Mouse (Mus musculus) neural tube, embryonic 14.5 days (tissue): Measurements from ENCODE around the gene Dcdc2b. TPM values are rescaled to one million over a fixed set of nuclear protein-coding genes. Genes with fewer than 3 reads are reported as not detected.

Experiments
- ATAC-seq: fragments of 200-750 bp; cut with Nextera tagmentation; 2 replicates; pipeline ENCODE4 v1.8.0; 2017; ENCODE audit warnings: low read depth, mild to moderate bottlenecking, moderate TSS enrichment, moderate library complexity
- H3K27ac ChIP-seq: fragments of 300-500 bp; sonication (generic); 2 replicates; pipeline ENCODE4 v1.5.1; 2014; ENCODE audit warnings: low read depth, mild to moderate bottlenecking, control low read depth, low read length, moderate library complexity, mixed read lengths
- H3K27me3 ChIP-seq: fragments of 300-500 bp; sonication (generic); 2 replicates; pipeline ENCODE4 v1.6.1; 2014; ENCODE audit warnings: low read length; ENCODE audit not compliant: control insufficient read depth, insufficient read depth
- H3K36me3 ChIP-seq: fragments of 300-500 bp; sonication (generic); 2 replicates; pipeline ENCODE4 v1.6.1; 2014; ENCODE audit warnings: low read length, mixed read lengths; ENCODE audit not compliant: control insufficient read depth, insufficient read depth
- H3K4me1 ChIP-seq: fragments of 300-500 bp; sonication (generic); 2 replicates; pipeline ENCODE4 v1.6.1; 2014; ENCODE audit warnings: low read length; ENCODE audit not compliant: control insufficient read depth, insufficient read depth
- H3K4me2 ChIP-seq: fragments of 300-500 bp; sonication (generic); 2 replicates; pipeline ENCODE4 v1.6.1; 2014; ENCODE audit warnings: mild to moderate bottlenecking, low read depth, low read length, control low read depth
- H3K4me3 ChIP-seq: fragments of 300-500 bp; sonication (generic); 2 replicates; pipeline ENCODE4 v1.5.1; 2014; ENCODE audit warnings: low read depth, low read length, control low read depth, mixed read lengths
- H3K9ac ChIP-seq: fragments of 300-500 bp; sonication (generic); replicated peaks from 2 replicates; pipeline ENCODE4 v1.6.1; 2014; ENCODE audit warnings: low read depth, mild to moderate bottlenecking, control low read depth, low read length, mixed read lengths
- H3K9me3 ChIP-seq: fragments of 300-500 bp; sonication (generic); 2 replicates; pipeline ENCODE4 v1.6.1; 2016; ENCODE audit warnings: low read length; ENCODE audit not compliant: control insufficient read depth
- WGBS: fragments of 180-500 bp; shearing (Covaris S2); extraction: QIAGEN DNeasy Blood & Tissue Kit; methylation state at CpG from one replicate; pipeline ENCODE4 v1.1.7; 2014; 5-methylcytosine and 5-hydroxymethylcytosine counted together
- polyA plus RNA-seq: library from polyadenylated mRNA; unstranded; fragments of >200 nt; fragmentation: Nextera tagmentation; extraction: Ambion mirVana; gene quantifications from 2 replicates; pipeline ENCODE4 v1.2.1, GENCODE M21; 2014

Dcdc2b gene
- polyA plus RNA-seq, 1 experiment from 2014 or later: 4.7 TPM

DNA sequence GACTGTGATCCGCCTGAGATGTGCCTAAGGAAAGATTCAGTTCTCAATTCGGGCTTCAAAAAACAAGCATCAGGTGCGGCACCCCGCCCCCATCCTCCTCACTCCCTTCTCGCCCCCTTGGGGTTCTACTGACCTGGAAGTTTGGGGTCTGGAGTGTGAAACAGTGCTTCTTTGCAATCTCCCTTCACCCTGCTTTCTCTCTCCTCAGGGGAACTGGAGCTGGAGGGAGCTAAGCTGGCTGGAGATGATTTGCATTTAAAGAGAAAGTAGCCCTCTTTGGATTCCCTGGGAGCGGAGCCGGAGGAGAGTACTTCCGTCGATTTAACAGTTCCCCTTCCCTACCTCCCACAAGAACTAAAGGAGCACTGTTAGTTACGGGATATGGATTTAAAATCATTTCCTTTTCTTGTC lies 9.6 kb upstream of the Dcdc2b start, which contains the start of gene Ccdc28b:
Gene Ccdc28b, minus strand, starts transcription at position 267 of the 411 bp plus-strand sequence.
- no peaks in the 10 kb centered on the region for H3K27me3 ChIP-seq
- H3K4me2 ChIP-seq: peak within 1 kb of the TSS; percentile 86
- peak within 1 kb of the TSS; percentile 96 for H3K27ac ChIP-seq
- H3K9ac ChIP-seq: peak within 1 kb of the TSS; percentile 81
- no peaks in the 10 kb centered on the region for H3K9me3 ChIP-seq
- peak; percentile 14; the same call in 1 of the 2 replicates for ATAC-seq
- H3K4me1 ChIP-seq: peaks cover 28% of the 10 kb centered on the region
- peaks cover 17% of the 10 kb centered on the region for H3K36me3 ChIP-seq
- under 1% methylated on average over 10 of the region's 10 CpGs for WGBS
- peak within 1 kb of the TSS; percentile 59 for H3K4me3 ChIP-seq

- peaks cover 33% of the 10 kb centered on the region for H3K4me1 ChIP-seq
Measured at GRCm38 (mm10) chr4:129622803-129623535, 8.9 kb upstream of the Dcdc2b start.

GRCm38 (mm10) chr4:129622120-129622802 lies 8.2 kb upstream of the Dcdc2b start:
- Histone ChIP-seq H3K4me3 (peak overlapping the region; percentile 59; the same call in 1 of the 2 replicates), H3K36me3 (peaks cover 3% of the 10 kb centered on the region), H3K4me1 (peaks cover 36% of the 10 kb centered on the region), H3K27ac (no peak overlapping the region; the same call in 1 of the 2 replicates), H3K9me3 (no peaks in the 10 kb centered on the region), H3K27me3 (no peaks in the 10 kb centered on the region), H3K9ac (peak overlapping the region; percentile 81; the same call in 1 of the 2 replicates), H3K4me2 (peak overlapping the region; percentile 86)
- ATAC-seq: no peak
- WGBS: 85% methylated on average over 11 of the region's 11 CpGs

More at GRCm38 (mm10) chr4:129622803-129623535, 8.9 kb upstream of the Dcdc2b start:
- H3K27ac ChIP-seq: peak overlapping the region; percentile 96
- H3K9ac ChIP-seq: peak overlapping the region; percentile 81
- peak overlapping the region; percentile 86 for H3K4me2 ChIP-seq
- H3K36me3 ChIP-seq: peaks cover 10% of the 10 kb centered on the region
- H3K9me3 ChIP-seq: no peaks in the 10 kb centered on the region
- H3K27me3 ChIP-seq: no peaks in the 10 kb centered on the region
- WGBS: 16% methylated on average over 8 of the region's 8 CpGs
- ATAC-seq: no peak
- H3K4me3 ChIP-seq: peak overlapping the region; percentile 59

DNA sequence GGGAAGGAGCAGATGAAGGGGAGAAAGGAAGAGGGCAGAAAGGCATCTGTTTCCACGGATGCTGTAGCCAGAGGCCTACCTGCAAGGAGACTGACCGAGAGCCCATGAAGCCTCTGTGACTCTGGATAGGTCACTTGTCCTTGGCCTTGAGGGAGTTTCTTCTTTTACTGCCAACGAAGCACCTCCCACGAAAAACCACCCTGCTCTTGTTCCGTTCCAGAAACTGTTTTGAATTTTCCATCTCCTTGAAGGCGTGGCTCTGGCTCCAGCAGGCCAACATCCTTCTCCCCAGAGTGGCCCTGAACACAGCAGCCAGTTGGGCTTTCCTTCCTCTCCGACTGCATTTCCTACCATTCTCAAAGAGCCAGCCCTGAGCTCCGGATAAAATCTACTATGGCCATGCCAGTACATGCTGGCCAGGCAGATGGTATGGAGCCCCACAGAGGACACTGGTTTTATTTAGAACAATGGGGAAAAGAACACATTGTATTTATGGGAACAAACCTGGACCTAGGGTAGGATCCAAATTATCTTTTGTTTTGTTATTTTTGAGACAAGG lies 7.3 kb upstream of the Dcdc2b start:
- H3K27ac ChIP-seq: no peak overlapping the region
- no peaks in the 10 kb centered on the region for H3K9me3 ChIP-seq
- ATAC-seq: no peak
- peaks cover 3% of the 10 kb centered on the region; the same call in 1 of the 2 replicates for H3K36me3 ChIP-seq
- no peak overlapping the region for H3K4me3 ChIP-seq
- H3K27me3 ChIP-seq: no peaks in the 10 kb centered on the region
- H3K9ac ChIP-seq: no peak overlapping the region
- WGBS: 89% methylated on average over 8 of the region's 8 CpGs
- H3K4me1 ChIP-seq: peaks cover 36% of the 10 kb centered on the region
- no peak overlapping the region for H3K4me2 ChIP-seq

GRCm38 (mm10) chr4:129620419-129621282 lies 6.6 kb upstream of the Dcdc2b start:
- ATAC-seq: no peak
- Histone ChIP-seq H3K4me3 (no peak overlapping the region), H3K4me2 (no peak overlapping the region), H3K27ac (no peak overlapping the region), H3K9me3 (no peaks in the 10 kb centered on the region), H3K9ac (no peak overlapping the region), H3K27me3 (no peaks in the 10 kb centered on the region), H3K4me1 (peaks cover 36% of the 10 kb centered on the region), H3K36me3 (0 out of 2 replicates have a peak, but pooled peaks cover 3% of the 10 kb centered on the region)
- 87% methylated on average over 11 of the region's 11 CpGs for WGBS

DNA sequence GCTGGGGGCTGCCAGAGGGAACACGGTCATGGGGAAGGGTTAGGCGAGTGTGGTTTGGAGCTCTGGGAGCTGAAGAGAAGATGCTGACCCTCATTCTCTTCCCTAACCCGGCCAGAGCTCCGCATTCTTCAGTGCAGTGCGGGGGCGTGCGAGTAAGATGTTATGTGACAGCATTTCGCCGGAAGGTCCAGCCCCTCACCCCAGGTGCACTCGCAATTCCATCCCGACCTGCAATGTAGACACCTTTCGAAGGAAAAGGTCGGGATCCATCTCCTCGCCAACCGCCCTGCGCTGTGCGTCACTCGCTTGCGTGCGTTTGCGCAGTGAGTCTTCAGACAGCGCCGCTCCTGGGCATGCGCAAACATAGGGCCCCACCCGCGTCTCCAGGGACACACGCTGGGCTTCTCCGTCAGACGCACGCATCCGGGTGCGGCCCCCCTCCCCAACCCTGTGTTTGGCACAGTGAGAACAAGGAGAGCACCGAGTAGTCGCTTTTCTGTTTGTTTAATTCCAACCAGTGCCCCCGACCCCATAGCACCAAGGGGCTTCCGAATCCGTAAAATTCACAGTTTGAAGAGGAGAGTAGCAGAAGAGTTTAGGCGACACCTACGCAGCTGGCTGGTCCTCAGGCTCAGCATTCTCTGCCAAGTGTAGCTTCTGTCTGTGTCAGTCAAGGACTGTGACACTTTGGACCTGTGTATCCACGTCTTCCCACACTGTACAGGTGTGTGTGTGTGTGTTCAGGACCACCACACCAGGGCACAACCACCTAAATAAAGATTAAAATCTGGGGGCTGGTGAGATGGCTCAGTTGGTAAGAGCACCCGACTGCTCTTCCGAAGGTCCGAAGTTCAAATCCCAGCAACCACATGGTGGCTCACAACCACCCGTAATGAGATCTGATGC lies 5.0 kb upstream of the Dcdc2b start, which contains the start of gene Iqcc:
Gene Iqcc, minus strand, starts transcription at position 314 of the 906 bp plus-strand sequence.
- Histone ChIP-seq H3K9ac (peak within 1 kb of the TSS; percentile 88), H3K27ac (peak within 1 kb of the TSS; percentile 91), H3K36me3 (0 out of 2 replicates have a peak, but pooled peaks cover 3% of the 10 kb centered on the region), H3K4me1 (peaks cover 23% of the 10 kb centered on the region), H3K4me2 (peak within 1 kb of the TSS; percentile 92), H3K9me3 (no peaks in the 10 kb centered on the region), H3K27me3 (no peaks in the 10 kb centered on the region), H3K4me3 (peak within 1 kb of the TSS; percentile 66)
- ATAC-seq: peak; percentile 92
- 4% methylated on average over 43 of the region's 44 CpGs for WGBS

DNA sequence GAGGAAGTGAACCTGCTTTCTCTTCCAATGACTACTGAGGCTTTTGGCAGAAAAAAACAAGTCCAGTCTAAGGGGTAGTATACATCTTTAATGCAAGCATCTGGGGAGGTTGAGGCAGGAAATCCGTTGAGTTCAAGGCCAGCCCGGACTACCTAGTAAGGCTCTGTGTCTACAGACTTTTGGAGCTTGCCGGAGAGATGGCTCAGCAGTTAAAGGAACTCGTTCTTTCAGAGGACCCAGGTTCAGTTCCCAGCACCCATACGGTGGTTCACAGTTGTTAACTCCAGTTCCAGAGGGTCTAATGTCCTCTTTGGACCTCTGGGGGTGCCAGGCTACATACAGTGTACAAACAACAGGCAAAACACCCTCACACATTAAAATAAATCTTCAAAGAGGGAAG lies 4.0 kb upstream of the Dcdc2b start:
- H3K4me1 ChIP-seq: peaks cover 20% of the 10 kb centered on the region
- 97% methylated on average over 5 of the region's 5 CpGs for WGBS
- ATAC-seq: no peak
- H3K4me3 ChIP-seq: peak overlapping the region; percentile 66
- H3K4me2 ChIP-seq: peak overlapping the region; percentile 92
- no peaks in the 10 kb centered on the region for H3K9me3 ChIP-seq
- no peaks in the 10 kb centered on the region for H3K27me3 ChIP-seq
- H3K27ac ChIP-seq: peak overlapping the region; percentile 91
- H3K9ac ChIP-seq: peak overlapping the region; percentile 88
- 0 out of 2 replicates have a peak, but pooled peaks cover 3% of the 10 kb centered on the region for H3K36me3 ChIP-seq
